In genomic region chr16:8738542-8739514, GRCm38 (mm10) we compare ENCODE assay signal across 8 mouse cellular contexts. TPM values are rescaled to one million over a fixed set of nuclear protein-coding genes. Genes with fewer than 3 reads are reported as not detected.
DNase-seq lines count a peak whose midpoint lies in the region; ATAC-seq and TF ChIP-seq lines count a peak whose summit lies in the region.

No protein-coding gene starts in this region.

- DNase-seq in forebrain, embryonic 14.5 days (ENCODE audit: low spot score) = peak; percentile 95
- DNase-seq in heart, postnatal 14 days = peak; percentile 94
- peak; percentile 86 for DNase-seq in layer of hippocampus, adult 11-12 months (ENCODE audit: low spot score)
- peak; percentile 88 to 91 for DNase-seq in lung, adult 18-20 months

- peak; percentile 89 for ATAC-seq in cerebellum, adult (ENCODE audit: insufficient number of reproducible peaks, low FRiP score, low TSS enrichment)
- ATAC-seq in forebrain, embryonic 14.5 days = peak; percentile 96
- ATAC-seq in neural tube, embryonic 14.5 days (ENCODE audit: low read depth) = peak; percentile 88

- H3K36me3 ChIP-seq in E14TG2a.4 (ENCODE audit: insufficient read depth, low read length) = peaks cover 69% of the 10 kb centered on the region
- no peaks in the 10 kb centered on the region for H3K36me3 ChIP-seq in forebrain, embryonic 14.5 days (ENCODE audit: control insufficient read depth, insufficient read depth, low read length)
- no peaks in the 10 kb centered on the region for H3K36me3 ChIP-seq in neural tube, embryonic 14.5 days (ENCODE audit: control insufficient read depth, insufficient read depth, low read length)
- no peaks in the 10 kb centered on the region for H3K36me3 ChIP-seq in testis, adult 2 months (ENCODE audit: control insufficient read depth, insufficient read depth, low read length)

- TF ChIP-seq POLR2A in testis, adult 2 months (IDR thresholded peaks at IDR 0.05; ENCODE audit: control insufficient read depth, low read depth, low read length) = peak; percentile 42

- no peaks in the 10 kb centered on the region for H3K9me3 ChIP-seq in E14TG2a.4 (ENCODE audit: low read length)
- H3K9me3 ChIP-seq in forebrain, embryonic 14.5 days (replicated peaks; ENCODE audit: control insufficient read depth, low read length) = no peaks in the 10 kb centered on the region
- H3K9me3 ChIP-seq in neural tube, embryonic 14.5 days (ENCODE audit: control insufficient read depth, low read length) = no peaks in the 10 kb centered on the region

- H3K9ac ChIP-seq in forebrain, embryonic 14.5 days (ENCODE audit: low read length) = peak overlapping the region; percentile 94
- peak overlapping the region; percentile 99 for H3K9ac ChIP-seq in neural tube, embryonic 14.5 days (replicated peaks; ENCODE audit: low read depth, low read length)

- intact Hi-C loops in heart, postnatal 14 days (cut with DNase I) = loop anchor here (5.0 kb wide), 2 partner anchors 37 to 52 kb away; no protein-coding TSS in a partner anchor

- 3% methylated on average over 42 of the region's 126 CpGs for WGBS in forebrain, embryonic 14.5 days
- 2% methylated on average over 75 of the region's 126 CpGs for WGBS in neural tube, embryonic 14.5 days

- H3K27ac ChIP-seq in forebrain, embryonic 14.5 days (ENCODE audit: low read depth, low read length) = peak overlapping the region; percentile 97
- peak overlapping the region; percentile 94 for H3K27ac ChIP-seq in neural tube, embryonic 14.5 days (ENCODE audit: low read depth, low read length)
- peak overlapping the region; percentile 93 for H3K27ac ChIP-seq in testis, adult 2 months (ENCODE audit: control insufficient read depth, insufficient read depth, low read depth, low read length)

- H3K27me3 ChIP-seq in E14TG2a.4 (ENCODE audit: insufficient read depth, low read length) = no peaks in the 10 kb centered on the region
- no peaks in the 10 kb centered on the region for H3K27me3 ChIP-seq in forebrain, embryonic 14.5 days (replicated peaks; ENCODE audit: control insufficient read depth, insufficient read depth, low read length)
- no peaks in the 10 kb centered on the region for H3K27me3 ChIP-seq in neural tube, embryonic 14.5 days (ENCODE audit: control insufficient read depth, insufficient read depth, low read length)
- no peaks in the 10 kb centered on the region for H3K27me3 ChIP-seq in testis, adult 2 months (ENCODE audit: control insufficient read depth, insufficient read depth, low read length)

- H3K4me1 ChIP-seq in E14TG2a.4 (replicated peaks; ENCODE audit: low read depth, low read length) = peaks cover 76% of the 10 kb centered on the region
- H3K4me1 ChIP-seq in forebrain, embryonic 14.5 days (ENCODE audit: control insufficient read depth, insufficient read depth, low read length) = peaks cover 24% of the 10 kb centered on the region
- peaks cover 31% of the 10 kb centered on the region for H3K4me1 ChIP-seq in neural tube, embryonic 14.5 days (ENCODE audit: control insufficient read depth, insufficient read depth, low read length)
- peaks cover 10% of the 10 kb centered on the region for H3K4me1 ChIP-seq in testis, adult 2 months (ENCODE audit: control insufficient read depth, insufficient read depth, low read length)

- peak overlapping the region; percentile 81 for H3K4me3 ChIP-seq in E14TG2a.4 (replicated peaks; ENCODE audit: low read length)
- H3K4me3 ChIP-seq in forebrain, embryonic 14.5 days (ENCODE audit: low read depth, low read length) = peak overlapping the region; percentile 58
- H3K4me3 ChIP-seq in neural tube, embryonic 14.5 days (ENCODE audit: low read depth, low read length) = peak overlapping the region; percentile 99
- peak overlapping the region; percentile 93 for H3K4me3 ChIP-seq in testis, adult 2 months (ENCODE audit: control insufficient read depth, low read depth, low read length)

- TF ChIP-seq CTCF in E14TG2a.4 (conservative IDR thresholded peaks at IDR 0.05; ENCODE audit: low read length) = no peak
- TF ChIP-seq CTCF in testis, adult 2 months (IDR thresholded peaks at IDR 0.05; ENCODE audit: control insufficient read depth, insufficient read depth, insufficient replicate concordance, low read depth, low read length) = no peak

- peak overlapping the region; percentile 64 for H3K4me2 ChIP-seq in forebrain, embryonic 14.5 days (ENCODE audit: low read length)
- peak overlapping the region; percentile 49 for H3K4me2 ChIP-seq in neural tube, embryonic 14.5 days (ENCODE audit: low read depth, low read length)

RNA-seq across cellular contexts. Expression of gene Usp7, which starts 53.3 kb away (rescaled TPM):
- 42.1 and 42.7 TPM in 2 replicates for polyA plus RNA-seq in forebrain, embryonic 14.5 days (2014; fragmentation: Nextera tagmentation; extraction: Ambion mirVana)
- 10 to 100 TPM; 61.9 to 65.0 TPM for total RNA-seq in heart, postnatal 14 days (2021)
- polyA plus RNA-seq in neural tube, embryonic 14.5 days (2014; fragmentation: Nextera tagmentation; extraction: Ambion mirVana) = 51.6 and 61.4 TPM in 2 replicates
- 51.7 and 61.5 TPM in 2 replicates for polyA plus RNA-seq in testis, adult 2 months (2012; rRNA removed)

RNA-seq across cellular contexts. Expression of gene Gm5767, which starts 58.3 kb away (rescaled TPM):
- polyA plus RNA-seq in forebrain, embryonic 14.5 days (2014; fragmentation: Nextera tagmentation; extraction: Ambion mirVana) = not detected in 2 replicates
- total RNA-seq in heart, postnatal 14 days (2021) = not detected
- not detected in 2 replicates for polyA plus RNA-seq in neural tube, embryonic 14.5 days (2014; fragmentation: Nextera tagmentation; extraction: Ambion mirVana)
- polyA plus RNA-seq in testis, adult 2 months (2012; rRNA removed) = 526 and 543 TPM in 2 replicates

Comparison
In these comparisons a context has a peak if more than half of its experiments do, and no peak if none do; other contexts are left out.
1. Peak in every context shown above with its lines: DNase-seq, ATAC-seq, H3K4me3 ChIP-seq and H3K27ac ChIP-seq.
2. RNA of gene Gm5767, which starts 58.3 kb away (polyA plus RNA-seq): 526 to 543 TPM in testis, adult 2 months; not detected in neural tube, embryonic 14.5 days and not detected in forebrain, embryonic 14.5 days; every median in the first group is over 100 times any median in the second.